Mouse (Mus musculus): ENCODE measurements around the gene Mill1.
"Not testable (repeated sequence)": the region's sequence is repeated elsewhere in the genome, so short reads cannot be mapped to it uniquely, and the experiment has no call there.

Gene Mill1

GRCm38 (mm10) chr7:18245047-18245446, at the start of gene Mill1:
Mill1 (plus strand) TSS chr7:18245347.
- no peak for DNase-seq (ENCODE audit: low read depth, low spot score)

- DNase-seq (ENCODE audit: low read depth, low spot score), result peak; percentile 8
Observed at GRCm38 (mm10) chr7:18210938-18211337, 34.2 kb upstream of the Mill1 start.

GRCm38 (mm10) chr7:18214699-18215098, 30.4 kb upstream of the Mill1 start:
- DNase-seq (ENCODE audit: low read depth, low spot score), result no peak

- DNase-seq (ENCODE audit: low read depth, low spot score), result no peak
Observed at GRCm38 (mm10) chr7:18238561-18238960, 6.6 kb upstream of the Mill1 start.

- DNase-seq (ENCODE audit: low read depth, low spot score), result no peak
Observed at GRCm38 (mm10) chr7:18241217-18241616, 3.9 kb upstream of the Mill1 start.

GRCm38 (mm10) chr7:18243959-18244573, 1.1 kb upstream of the Mill1 start:
- not testable (repeated sequence) for DNase-seq (ENCODE audit: low read depth, low spot score)

- no peak for DNase-seq (ENCODE audit: low read depth, low spot score)
Observed at GRCm38 (mm10) chr7:18260219-18260618, 15.1 kb downstream of the Mill1 start.

- DNase-seq (ENCODE audit: low read depth, low spot score), result no peak
Observed at GRCm38 (mm10) chr7:18265089-18265488, 19.9 kb downstream of the Mill1 start.
